In genomic region chr1:60899244-60899643, GRCm38 (mm10) we compare ENCODE assay signal across 23 mouse cellular contexts. TPM values are rescaled to one million over a fixed set of nuclear protein-coding genes. Genes with fewer than 3 reads are reported as not detected.
A peak's percentile ranks its signal among the peaks of the same experiment; 100 is the strongest.
DNase-seq lines count a peak whose midpoint lies in the region; ATAC-seq and TF ChIP-seq lines count a peak whose summit lies in the region.
"Had no signal": no experiment of that assay in that cellular context is flagged by ENCODE, and none has a peak within 500 bp of the region (broad histone marks: within the 10 kb centered on the region; RNA-seq: fewer than 3 reads in every experiment).

No protein-coding gene starts in this region.

- H3K27me3 ChIP-seq in spleen, adult 2 months (ENCODE audit: control insufficient read depth, insufficient read depth, low read length) = no peaks in the 10 kb centered on the region
- no peaks in the 10 kb centered on the region for H3K27me3 ChIP-seq in midbrain, embryonic 10.5 days (ENCODE audit: low read depth, poor library complexity, severe bottlenecking)
- H3K27me3 ChIP-seq: midbrain, embryonic 13.5 days had no signal

- H3K9me3 ChIP-seq in midbrain, embryonic 10.5 days (replicated peaks) = no peaks in the 10 kb centered on the region
- H3K9me3 ChIP-seq: embryonic facial prominence, embryonic 10.5 days; hindbrain, embryonic 10.5 days; midbrain, embryonic 13.5 days had no signal

- TF ChIP-seq CTCF in spleen, adult 2 months (IDR thresholded peaks at IDR 0.05; ENCODE audit: extremely low read depth, insufficient read depth, insufficient read length, insufficient replicate concordance) = no peak

- 38% methylated on average over 3 of the region's 3 CpGs for WGBS in spleen, adult 2 months
- 77% methylated on average over 3 of the region's 3 CpGs for WGBS in midbrain, embryonic 10.5 days

- TF ChIP-seq POLR2A in spleen, adult 2 months (IDR thresholded peaks at IDR 0.05; ENCODE audit: low read depth, low read length) = no peak

- peaks cover 4% of the 10 kb centered on the region for H3K4me1 ChIP-seq in spleen, adult 2 months (ENCODE audit: control insufficient read depth, insufficient read depth, insufficient read length)
- H3K4me1 ChIP-seq in midbrain, embryonic 10.5 days = no peaks in the 10 kb centered on the region
- H3K4me1 ChIP-seq: embryonic facial prominence, embryonic 10.5 days; hindbrain, embryonic 10.5 days; midbrain, embryonic 13.5 days had no signal

- ATAC-seq in erythroblast, adult 5-6 weeks (replicated peaks; ENCODE audit: low FRiP score, poor library complexity, severe bottlenecking) = no peak
- ATAC-seq: forebrain, postnatal 0 days; intestine, embryonic 16.5 days; midbrain, embryonic 13.5 days had no signal

- no peak overlapping the region for H3K4me3 ChIP-seq in spleen, adult 2 months (ENCODE audit: extremely low read depth, insufficient read depth, insufficient read length)
- no peak overlapping the region for H3K4me3 ChIP-seq in midbrain, embryonic 10.5 days
- H3K4me3 ChIP-seq: embryonic facial prominence, embryonic 10.5 days; hindbrain, embryonic 10.5 days; midbrain, embryonic 13.5 days had no signal

- H3K27ac ChIP-seq in spleen, adult 2 months (ENCODE audit: insufficient read depth, low read length) = peak overlapping the region; percentile 12; the same call in 1 of the 2 replicates
- H3K27ac ChIP-seq in midbrain, embryonic 10.5 days (replicated peaks) = no peak overlapping the region
- H3K27ac ChIP-seq: embryonic facial prominence, embryonic 10.5 days; hindbrain, embryonic 10.5 days; kidney, postnatal 0 days; liver, embryonic 14.5 days; midbrain, embryonic 13.5 days had no signal

- H3K36me3 ChIP-seq in spleen, adult 2 months (ENCODE audit: control insufficient read depth, insufficient read depth, low read length) = no peaks in the 10 kb centered on the region
- no peaks in the 10 kb centered on the region for H3K36me3 ChIP-seq in midbrain, embryonic 10.5 days
- H3K36me3 ChIP-seq: embryonic facial prominence, embryonic 10.5 days; hindbrain, embryonic 10.5 days; midbrain, embryonic 13.5 days had no signal

- intact Hi-C loops in heart, postnatal 25 days (cut with DNase I) = no loop called here

- peak; percentile 39 to 73 for DNase-seq in heart, adult 18-20 months
- no peak for DNase-seq in heart, postnatal 25 days (ENCODE audit: low spot score)
- DNase-seq in spleen, adult 2 months (ENCODE audit: low read depth in 1 of 2, low spot score in 2 of 2) = no peak
- DNase-seq in spleen, adult 12 weeks (ENCODE audit: low spot score) = no peak
- peak; percentile 88 for DNase-seq in induced T-regulatory cell, adult 2 months (ENCODE audit: low read depth)
- DNase-seq in embryo, embryonic 9.5 days (ENCODE audit: extremely low spot score) = no peak
- DNase-seq in midbrain, embryonic 10.5 days (ENCODE audit: low spot score) = no peak
- DNase-seq: adrenal gland, postnatal 25 days; cerebellum, postnatal 10 days; forebrain, postnatal 0 days; right cerebral cortex, postnatal 25 days; thymus, adult 2 months had no signal

RNA-seq across cellular contexts. Expression of gene Ctla4, which starts 12.4 kb away (rescaled TPM):
- total RNA-seq in heart, adult 18-20 months (2021) = 1 to 10 TPM in 1 of 2 experiments, under 1 TPM in 1; 0.57 to 1.1 TPM
- total RNA-seq in heart, postnatal 25 days (2021) = under 1 TPM; 0.75 to 0.96 TPM
- polyA plus RNA-seq in spleen, adult 2 months (2012; rRNA removed) = 2.4 and 2.7 TPM in 2 replicates
- total RNA-seq in erythroblast, adult 5-6 weeks (2015; ENCODE audit: low replicate concordance) = not detected in 2 replicates
- not detected in 2 replicates for total RNA-seq in erythroblast, adult 5-6 weeks (2017; ENCODE audit: low replicate concordance)
- not detected in 2 replicates for polyA plus RNA-seq in midbrain, embryonic 10.5 days (2016; fragmentation: Nextera tagmentation; extraction: Ambion mirVana)
- total RNA-seq: layer of hippocampus, postnatal 10 days; left cerebral cortex, postnatal 36 days had no signal
- polyA plus RNA-seq: C2C12; embryonic facial prominence, embryonic 10.5 days; forebrain, postnatal 0 days; gonadal fat pad, adult 2 months; hindbrain, embryonic 10.5 days; intestine, embryonic 16.5 days; kidney, postnatal 0 days; liver, embryonic 14.5 days; midbrain, embryonic 13.5 days had no signal

Comparison
In these comparisons a context has a peak if more than half of its experiments do, and no peak if none do; other contexts are left out.
1. DNase-seq: peak in heart, adult 18-20 months (2 of 2) and induced T-regulatory cell, adult 2 months (single experiment); none in heart, postnatal 25 days (single experiment), spleen, adult 2 months (0 of 2), spleen, adult 12 weeks (single experiment), embryo, embryonic 9.5 days (single experiment) and midbrain, embryonic 10.5 days (single experiment).